Mouse (Mus musculus) B cell, adult 2 months (primary cell): ENCODE data around the gene Fabp3.

Experiments
- DNase-seq, 2 experiments: peaks; one replicate each; pipeline ENCODE4 v3.0.0; 2022

Gene Fabp3

GRCm38 (mm10) chr4:130295047-130295745 lies 13.2 kb upstream of the Fabp3 start:
- no peak for DNase-seq

GRCm38 (mm10) chr4:130296243-130296965 lies 12.0 kb upstream of the Fabp3 start:
- DNase-seq: no peak

- peak; percentile 10 to 15 for DNase-seq
Measured at GRCm38 (mm10) chr4:130297123-130297529, 11.3 kb upstream of the Fabp3 start.

GRCm38 (mm10) chr4:130298877-130299628 lies 9.3 kb upstream of the Fabp3 start:
- DNase-seq: no peak

GRCm38 (mm10) chr4:130299629-130300018 lies 8.8 kb upstream of the Fabp3 start:
- DNase-seq: no peak

GRCm38 (mm10) chr4:130302285-130302870 lies 6.0 kb upstream of the Fabp3 start:
- DNase-seq: no peak

- DNase-seq: no peak
Measured at GRCm38 (mm10) chr4:130304746-130305145, 3.6 kb upstream of the Fabp3 start.

- DNase-seq: no peak
Measured at GRCm38 (mm10) chr4:130306796-130307630, 1.4 kb upstream of the Fabp3 start.

GRCm38 (mm10) chr4:130307851-130308230 lies 554 bp upstream of the Fabp3 start:
- DNase-seq: peak; percentile 12 to 18

- DNase-seq: no peak
Measured at GRCm38 (mm10) chr4:130309254-130309653, 859 bp downstream of the Fabp3 start.

- no peak for DNase-seq
Measured at GRCm38 (mm10) chr4:130312526-130312925, 4.1 kb downstream of the Fabp3 start.

GRCm38 (mm10) chr4:130313552-130313951 lies 5.2 kb downstream of the Fabp3 start:
- DNase-seq: no peak

- DNase-seq: no peak
Measured at GRCm38 (mm10) chr4:130315771-130316527, 7.6 kb downstream of the Fabp3 start.

- no peak for DNase-seq
Measured at GRCm38 (mm10) chr4:130316691-130317090, 8.3 kb downstream of the Fabp3 start.

- no peak for DNase-seq
Measured at GRCm38 (mm10) chr4:130318122-130318521, 9.7 kb downstream of the Fabp3 start.

GRCm38 (mm10) chr4:130319564-130319963 lies 11.2 kb downstream of the Fabp3 start:
- DNase-seq: no peak

- no peak for DNase-seq
Measured at GRCm38 (mm10) chr4:130321640-130322039, 13.2 kb downstream of the Fabp3 start.

GRCm38 (mm10) chr4:130322567-130322966 lies 14.2 kb downstream of the Fabp3 start:
- no peak for DNase-seq

GRCm38 (mm10) chr4:130323165-130323564 lies 14.8 kb downstream of the Fabp3 start:
- no peak for DNase-seq

GRCm38 (mm10) chr4:130323607-130324006 lies 15.2 kb downstream of the Fabp3 start:
- no peak for DNase-seq

GRCm38 (mm10) chr4:130325446-130325845 lies 17.1 kb downstream of the Fabp3 start:
- DNase-seq: no peak

- no peak for DNase-seq
Measured at GRCm38 (mm10) chr4:130327366-130327765, 19.0 kb downstream of the Fabp3 start.
